Comparison of ENCODE assay signal across 9 mouse cellular contexts in genomic region chr3:122903746-122904433, GRCm38 (mm10). TPM values are rescaled to one million over a fixed set of nuclear protein-coding genes. Genes with fewer than 3 reads are reported as not detected.
A peak's percentile ranks its signal among the peaks of the same experiment; 100 is the strongest.
DNase-seq lines count a peak whose midpoint lies in the region; ATAC-seq and TF ChIP-seq lines count a peak whose summit lies in the region.
"Had no signal": no experiment of that assay in that cellular context is flagged by ENCODE, and none has a peak within 500 bp of the region (broad histone marks: within the 10 kb centered on the region; RNA-seq: fewer than 3 reads in every experiment).

No protein-coding gene starts in this region.

- no peak overlapping the region for H3K27ac ChIP-seq in layer of hippocampus, adult 2 months
- H3K27ac ChIP-seq: heart, embryonic 15.5 days had no signal

- TF ChIP-seq CTCF in layer of hippocampus, adult 2 months (conservative IDR thresholded peaks at IDR 0.05) = peak; percentile 93

- peak; percentile 65 for DNase-seq in CD4-positive, CD25-positive, alpha-beta regulatory T cell, adult 2 months (ENCODE audit: low read depth, low spot score)
- peak; percentile 82 for DNase-seq in 3T3-L1 (ENCODE audit: low read depth, low spot score)
- DNase-seq in c-Kit-positive CD71-positive TER-119-positive erythroid progenitor cells, embryonic 14.5 days (ENCODE audit: low spot score) = peak; percentile 27
- peak; percentile 24 to 45 for DNase-seq in frontal cortex, postnatal 36 days (ENCODE audit: low spot score in 2 of 2)
- peak; percentile 19 to 46 for DNase-seq in layer of hippocampus, adult 2 months (ENCODE audit: low spot score in 2 of 2)
- DNase-seq in mesoderm, embryonic 11.5 days (ENCODE audit: low read depth, low spot score) = peak; percentile 77
- DNase-seq in splenic B cell, adult 2 months (ENCODE audit: low read depth, low spot score) = peak; percentile 59

- H3K4me3 ChIP-seq in layer of hippocampus, adult 2 months = no peak overlapping the region
- H3K4me3 ChIP-seq: heart, embryonic 15.5 days had no signal

- no peak for ATAC-seq in CD4-positive, CD25-positive, alpha-beta regulatory T cell, adult 4 months

- no peaks in the 10 kb centered on the region for H3K36me3 ChIP-seq in splenic B cell, adult 2 months (ENCODE audit: control insufficient read depth, insufficient read depth, low read length, poor library complexity, severe bottlenecking)
- H3K36me3 ChIP-seq: heart, embryonic 15.5 days had no signal

- H3K27me3 ChIP-seq in splenic B cell, adult 2 months (ENCODE audit: control insufficient read depth, insufficient read depth, low read length, poor library complexity, severe bottlenecking) = no peaks in the 10 kb centered on the region
- H3K27me3 ChIP-seq: heart, embryonic 15.5 days had no signal

RNA-seq across cellular contexts. Expression of gene Fabp2, which starts 9.0 kb away (rescaled TPM):
- polyA plus RNA-seq in CD4-positive, CD25-positive, alpha-beta regulatory T cell, adult 4 months (2017; shearing (Covaris generic)) = not detected
- not detected for total RNA-seq in layer of hippocampus, adult 2 months (2021)

RNA-seq across cellular contexts. Expression of gene Gm10959, which starts 15.3 kb away (rescaled TPM):
- polyA plus RNA-seq in CD4-positive, CD25-positive, alpha-beta regulatory T cell, adult 4 months (2017; shearing (Covaris generic)) = not detected
- not detected for total RNA-seq in layer of hippocampus, adult 2 months (2021)
- polyA plus RNA-seq: heart, embryonic 15.5 days had no signal

RNA-seq across cellular contexts. Expression of gene 1810037I17Rik, which starts 20.1 kb away (rescaled TPM):
- polyA plus RNA-seq in CD4-positive, CD25-positive, alpha-beta regulatory T cell, adult 4 months (2017; shearing (Covaris generic)) = 100 to 1,000 TPM in 1 of 2 experiments, 10 to 100 TPM in 1; 84.8 to 103 TPM
- 10 to 100 TPM; 50.8 to 53.7 TPM for total RNA-seq in layer of hippocampus, adult 2 months (2021)

Comparison
In these comparisons a context has a peak if more than half of its experiments do, and no peak if none do; other contexts are left out.
1. DNase-seq: peak in every context shown above with its lines; median percentile 82 in 3T3-L1; 77 in mesoderm, embryonic 11.5 days; 65 in CD4-positive, CD25-positive, alpha-beta regulatory T cell, adult 2 months; 59 in splenic B cell, adult 2 months; 34 in frontal cortex, postnatal 36 days; 32 in layer of hippocampus, adult 2 months; 27 in c-Kit-positive CD71-positive TER-119-positive erythroid progenitor cells, embryonic 14.5 days.